Mouse (Mus musculus) spleen, adult 2 months (tissue): ENCODE measurements around the gene Pias4.

Experiments
- CTCF ChIP-seq: fragments of 200-500 bp; IDR thresholded peaks from 2 replicates; pipeline ENCODE4 v1.5.1; 2011; ENCODE audit warnings: mild to moderate bottlenecking, inconsistent platforms; ENCODE audit not compliant: insufficient read depth, insufficient read length, insufficient replicate concordance; ENCODE audit errors: extremely low read depth
- POLR2A ChIP-seq: fragments of 200-500 bp; IDR thresholded peaks from 2 replicates; pipeline ENCODE4 v1.6.1; 2011; ENCODE audit warnings: low read depth, low read length, inconsistent platforms

DNA sequence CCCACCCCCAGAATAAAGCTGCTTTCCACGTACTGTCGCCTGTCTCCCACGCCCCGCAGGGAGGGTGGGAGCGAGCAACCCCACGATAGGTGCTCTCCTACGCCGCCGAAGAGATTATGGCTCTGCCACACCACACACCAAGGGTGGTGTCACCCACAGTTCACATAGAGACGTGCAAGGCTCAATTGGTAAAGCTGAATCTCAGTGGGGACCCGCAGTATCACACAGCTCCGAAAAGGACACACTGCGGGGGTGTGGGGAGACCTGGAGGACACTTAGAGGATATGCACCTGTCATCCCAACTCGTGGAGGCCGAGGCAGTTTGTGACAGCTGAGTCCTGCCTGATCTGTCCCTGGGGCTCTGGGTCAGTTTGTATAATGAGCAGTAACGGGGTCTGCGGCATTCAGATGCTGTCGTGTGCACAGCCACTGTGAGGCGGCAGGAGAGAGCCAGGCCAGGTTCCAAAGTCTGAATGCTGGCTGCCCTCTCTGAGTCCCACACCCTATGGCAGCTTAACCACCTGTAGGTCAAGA, 25.3 kb upstream of the Pias4 start:
- TF ChIP-seq POLR2A (no peak), CTCF (no peak)
